Mouse (Mus musculus): ENCODE results near the gene Mgarp.
A peak's percentile ranks its signal among the peaks of the same experiment; 100 is the strongest.
"Not testable (repeated sequence)": the region's sequence is repeated elsewhere in the genome, so short reads cannot be mapped to it uniquely, and the experiment has no call there.

Gene Mgarp

DNA sequence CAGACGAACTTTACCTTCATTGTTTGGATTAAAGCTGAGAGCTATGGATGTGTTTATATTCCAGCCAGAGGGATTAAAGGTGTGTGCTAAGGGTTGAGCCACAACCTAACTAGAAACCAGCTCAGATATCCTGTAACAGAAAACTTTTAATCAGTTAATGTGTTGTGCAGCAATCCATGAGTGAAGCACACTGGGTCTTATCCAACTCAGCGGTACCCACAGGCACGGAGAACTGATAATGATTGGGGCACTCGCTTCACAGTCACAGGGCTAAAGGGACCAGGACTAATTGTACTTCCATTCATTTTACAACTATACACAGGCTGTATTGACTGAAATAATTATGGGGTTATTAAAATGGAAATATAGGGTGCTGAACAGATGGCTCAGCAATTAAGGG, 29.6 kb downstream of the Mgarp start:
- DNase-seq (ENCODE audit: low spot score): no peak

GRCm38 (mm10) chr3:51365517-51365882, 31.0 kb downstream of the Mgarp start:
- DNase-seq (ENCODE audit: low spot score): no peak

GRCm38 (mm10) chr3:51364703-51365516, 31.6 kb downstream of the Mgarp start:
- DNase-seq (ENCODE audit: low spot score): peak; percentile 66

GRCm38 (mm10) chr3:51361066-51361465, 35.5 kb downstream of the Mgarp start:
- no peak for DNase-seq (ENCODE audit: low spot score)

- DNase-seq (ENCODE audit: low spot score): no peak
Observed at GRCm38 (mm10) chr3:51359558-51360307, 36.8 kb downstream of the Mgarp start.

GRCm38 (mm10) chr3:51358660-51359557, 37.6 kb downstream of the Mgarp start:
- peak; percentile 61 for DNase-seq (ENCODE audit: low spot score)

- DNase-seq (ENCODE audit: low spot score): peak; percentile 58
Observed at GRCm38 (mm10) chr3:51358181-51358580, 38.4 kb downstream of the Mgarp start.

DNA sequence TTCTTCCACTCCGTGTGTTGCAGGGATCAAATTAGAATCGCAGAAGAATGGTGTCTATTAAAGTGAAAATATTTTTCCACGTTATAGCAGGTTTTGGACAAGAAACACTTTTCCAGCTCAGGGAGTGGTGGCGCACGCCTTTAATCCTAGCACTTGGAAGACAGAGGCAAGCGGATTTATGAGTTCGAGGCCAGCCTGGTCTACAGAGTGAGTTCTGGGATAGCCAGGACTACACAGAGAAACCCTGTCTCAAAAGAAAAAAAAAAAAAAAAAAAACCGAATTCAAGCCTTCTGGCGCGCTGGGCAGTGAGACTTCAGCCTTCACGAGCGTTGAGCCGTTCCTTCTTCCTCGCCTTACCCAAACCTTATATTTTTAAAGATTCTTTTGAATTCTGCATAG, 38.9 kb downstream of the Mgarp start:
- no peak for DNase-seq (ENCODE audit: low spot score)

- no peak for DNase-seq (ENCODE audit: low spot score)
Observed at GRCm38 (mm10) chr3:51357078-51357477, 39.5 kb downstream of the Mgarp start.

DNA sequence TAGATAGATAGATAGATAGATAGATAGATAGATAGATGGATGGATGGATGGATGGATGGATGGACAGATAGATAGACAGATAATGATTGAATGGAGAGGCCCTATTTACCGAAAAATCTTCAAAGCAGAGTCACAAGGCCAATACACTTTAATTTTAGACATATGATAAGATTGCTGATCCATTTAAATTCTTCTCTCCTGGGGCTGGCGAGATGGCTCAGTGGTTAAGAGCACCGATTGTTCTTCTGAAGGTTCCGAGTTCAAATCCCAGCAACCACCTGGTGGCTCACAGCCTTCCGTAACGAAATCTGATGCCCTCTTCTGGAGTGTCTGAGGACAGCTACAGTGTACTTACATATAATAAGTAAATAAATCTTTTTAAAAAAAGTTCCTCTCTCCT, 41.6 kb downstream of the Mgarp start:
- not testable (repeated sequence) for DNase-seq (ENCODE audit: low spot score)

DNA sequence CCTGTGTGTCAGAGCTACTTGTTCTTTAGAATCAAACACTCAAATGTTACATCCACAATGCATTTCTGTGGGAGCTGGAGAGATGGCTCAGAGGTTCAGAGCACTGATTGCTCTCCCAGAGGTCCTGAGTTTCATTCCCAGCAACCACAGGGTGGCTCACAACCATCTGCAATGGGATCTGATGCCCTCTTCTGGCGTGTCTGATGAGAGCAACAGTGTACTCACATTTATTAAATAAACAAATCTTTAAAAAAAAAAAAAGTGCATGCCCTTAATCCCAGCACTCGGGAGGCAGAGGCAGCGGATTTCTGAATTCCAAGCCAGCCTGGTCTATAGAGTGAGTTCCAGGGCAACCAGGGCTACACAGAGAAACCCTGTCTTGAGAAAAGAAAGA, 42.5 kb downstream of the Mgarp start:
- DNase-seq (ENCODE audit: low spot score): no peak

GRCm38 (mm10) chr3:51353325-51354033, 43.1 kb downstream of the Mgarp start:
- DNase-seq (ENCODE audit: low spot score): no peak

- DNase-seq (ENCODE audit: low spot score): no peak
Observed at GRCm38 (mm10) chr3:51350806-51351205, 45.7 kb downstream of the Mgarp start.

GRCm38 (mm10) chr3:51348646-51349238, 47.8 kb downstream of the Mgarp start:
- DNase-seq (ENCODE audit: low spot score): no peak

- DNase-seq (ENCODE audit: low spot score): not testable (repeated sequence)
Observed at GRCm38 (mm10) chr3:51345017-51345416, 51.5 kb downstream of the Mgarp start.

GRCm38 (mm10) chr3:51344182-51344581, 52.4 kb downstream of the Mgarp start:
- DNase-seq (ENCODE audit: low spot score): not testable (repeated sequence)

DNA sequence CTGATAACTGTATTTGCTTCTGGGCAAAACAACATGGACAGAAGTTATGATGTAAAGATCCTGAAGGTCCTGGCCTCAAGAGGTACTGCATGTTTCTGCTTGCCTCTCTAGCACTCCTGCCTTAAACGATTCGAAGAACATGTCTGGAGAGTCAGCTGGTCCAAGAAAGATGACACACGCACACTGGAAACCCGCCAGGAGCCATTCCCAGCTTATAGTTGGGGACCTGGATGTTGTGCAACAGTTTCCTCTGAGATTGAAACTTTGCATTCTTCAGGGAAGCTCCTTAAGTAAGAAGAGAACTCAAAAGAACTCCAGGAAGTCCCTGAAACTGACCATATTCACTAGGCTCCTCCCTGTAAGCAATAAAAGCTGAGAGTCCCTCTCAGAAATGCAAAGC, 53.3 kb downstream of the Mgarp start:
- no peak for DNase-seq (ENCODE audit: low spot score)

DNA sequence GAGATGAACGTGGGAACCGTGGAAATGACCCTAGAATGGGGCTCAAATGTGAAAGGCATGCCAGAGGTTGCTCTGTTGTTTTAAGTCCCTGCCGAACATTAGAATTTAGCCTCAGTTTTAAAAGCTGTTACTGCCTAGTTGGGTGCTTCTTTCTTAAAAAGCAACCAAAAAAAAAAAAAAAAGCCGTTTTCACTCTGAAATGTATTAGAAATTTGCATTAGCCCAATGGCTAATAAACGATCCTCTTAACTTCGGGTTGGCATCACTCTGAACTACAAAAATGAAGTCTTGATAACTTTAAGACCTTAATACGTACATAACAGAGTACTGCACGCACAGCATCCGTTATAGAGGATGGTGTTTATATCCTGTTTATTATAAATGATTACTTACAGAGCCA, 54.4 kb downstream of the Mgarp start:
- no peak for DNase-seq (ENCODE audit: low spot score)

- peak; percentile 74 for DNase-seq (ENCODE audit: low spot score)
Observed at GRCm38 (mm10) chr3:51341268-51342081, 55.1 kb downstream of the Mgarp start.

DNA sequence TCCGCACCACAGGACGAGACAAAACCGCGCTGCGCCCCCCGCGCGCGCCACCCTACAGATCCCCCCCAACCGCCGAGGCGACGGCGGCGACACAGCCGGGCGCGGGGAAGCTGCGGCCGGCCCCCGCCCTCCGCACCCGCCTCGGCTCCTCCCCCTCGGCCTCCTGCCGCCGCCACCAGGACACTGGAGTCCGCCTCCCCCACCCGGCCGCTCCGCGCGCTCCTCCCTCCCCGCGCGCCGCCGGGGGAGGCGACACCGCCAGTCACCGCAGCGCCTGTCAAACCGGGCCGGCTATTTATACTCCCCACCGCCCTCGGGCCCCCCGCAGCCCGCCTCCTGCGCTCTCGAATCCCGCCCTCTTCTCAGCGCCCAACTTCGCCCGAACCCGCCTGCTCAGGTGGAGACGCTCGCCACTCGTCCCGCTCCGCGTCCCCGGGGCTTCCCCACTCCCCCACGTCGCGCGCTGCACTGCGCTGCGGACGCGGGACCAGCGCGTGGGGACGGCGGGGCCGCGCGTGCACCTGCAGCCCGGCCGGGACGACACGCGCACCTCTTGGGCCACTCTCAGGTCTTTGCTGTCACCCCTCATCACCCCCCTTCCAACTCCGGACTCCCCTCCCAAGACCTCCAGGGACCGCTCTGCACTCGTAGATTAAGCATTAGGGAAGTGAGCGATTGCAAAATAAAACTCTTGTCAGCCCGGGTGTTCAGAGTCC, 55.8 kb downstream of the Mgarp start, which contains the start of gene Elf2:
Gene Elf2 (minus strand): TSS at position 112 of the 716 bp plus-strand sequence.
- peak; percentile 73 for DNase-seq (ENCODE audit: low spot score)

Data from ovary, postnatal 14 days (tissue).